8 mouse cellular contexts compared by ENCODE assay signal in genomic region chr7:140953800-140954732, GRCm38 (mm10). TPM values are rescaled to one million over a fixed set of nuclear protein-coding genes. Genes with fewer than 3 reads are reported as not detected.
DNase-seq lines count a peak whose midpoint lies in the region; ATAC-seq and TF ChIP-seq lines count a peak whose summit lies in the region.

No protein-coding gene starts in this region.

- H3K9me3 ChIP-seq in kidney, embryonic 15.5 days (replicated peaks): no peaks in the 10 kb centered on the region
- no peaks in the 10 kb centered on the region for H3K9me3 ChIP-seq in forebrain, embryonic 16.5 days (ENCODE audit: control insufficient read depth, low read length)
- no peaks in the 10 kb centered on the region for H3K9me3 ChIP-seq in liver, embryonic 13.5 days (replicated peaks)

- no peak for DNase-seq in kidney, postnatal 4 days
- no peak for DNase-seq in liver, embryonic 13.5 days
- DNase-seq in layer of hippocampus, postnatal 25 days (ENCODE audit: extremely low spot score in 1 of 2, low spot score in 1 of 2): no peak
- no peak for DNase-seq in retina, embryonic 14.5 days (ENCODE audit: low spot score)
- DNase-seq in Muller cell, postnatal 12 days (ENCODE audit: inconsistent ontology term): no peak

- peak overlapping the region; percentile 88 for H3K4me2 ChIP-seq in kidney, embryonic 15.5 days
- H3K4me2 ChIP-seq in forebrain, embryonic 16.5 days (ENCODE audit: low read length): peak overlapping the region; percentile 50
- peak overlapping the region; percentile 66 for H3K4me2 ChIP-seq in liver, embryonic 13.5 days

- peaks cover 71% of the 10 kb centered on the region for H3K4me1 ChIP-seq in kidney, embryonic 15.5 days
- peaks cover 5% of the 10 kb centered on the region; the same call in 1 of the 2 replicates for H3K4me1 ChIP-seq in forebrain, embryonic 16.5 days (replicated peaks; ENCODE audit: control insufficient read depth, insufficient read depth, low read length)
- H3K4me1 ChIP-seq in liver, embryonic 13.5 days (replicated peaks): peaks cover 57% of the 10 kb centered on the region
- H3K4me1 ChIP-seq in small intestine, adult 2 months (ENCODE audit: control insufficient read depth, insufficient read depth, insufficient read length, low read length): peaks cover 14% of the 10 kb centered on the region

- peak overlapping the region; percentile 59 for H3K4me3 ChIP-seq in kidney, embryonic 15.5 days (replicated peaks)
- H3K4me3 ChIP-seq in forebrain, embryonic 16.5 days (replicated peaks; ENCODE audit: low read length): peak overlapping the region; percentile 36; the same call in 1 of the 2 replicates
- peak overlapping the region; percentile 60 for H3K4me3 ChIP-seq in liver, embryonic 13.5 days (replicated peaks)
- H3K4me3 ChIP-seq in small intestine, adult 2 months (ENCODE audit: low read depth, low read length): peak overlapping the region; percentile 61

- peak overlapping the region; percentile 70 for H3K9ac ChIP-seq in kidney, embryonic 15.5 days
- H3K9ac ChIP-seq in forebrain, embryonic 16.5 days (replicated peaks; ENCODE audit: low read depth, low read length): no peak overlapping the region
- H3K9ac ChIP-seq in liver, embryonic 13.5 days: peak overlapping the region; percentile 46; the same call in 1 of the 2 replicates

- 52% methylated on average over 15 of the region's 15 CpGs for WGBS in kidney, embryonic 15.5 days
- 70% methylated on average over 15 of the region's 15 CpGs for WGBS in forebrain, embryonic 16.5 days
- WGBS in liver, embryonic 13.5 days (ENCODE audit: insufficient replicate concordance): 27% methylated on average over 15 of the region's 15 CpGs
- 12% methylated on average over 15 of the region's 15 CpGs for WGBS in small intestine, adult 2 months

- TF ChIP-seq CTCF in small intestine, adult 2 months (IDR thresholded peaks at IDR 0.05; ENCODE audit: extremely low read depth, insufficient read length, insufficient replicate concordance, low read depth, low read length): no peak

- TF ChIP-seq POLR2A in small intestine, adult 2 months (IDR thresholded peaks at IDR 0.05; ENCODE audit: low read depth, low read length): no peak

- H3K27me3 ChIP-seq in kidney, embryonic 15.5 days: no peaks in the 10 kb centered on the region
- H3K27me3 ChIP-seq in forebrain, embryonic 16.5 days (replicated peaks; ENCODE audit: control insufficient read depth, insufficient read depth, low read length): 0 out of 2 replicates have a peak, but pooled peaks cover 2% of the 10 kb centered on the region
- H3K27me3 ChIP-seq in liver, embryonic 13.5 days: no peaks in the 10 kb centered on the region
- no peaks in the 10 kb centered on the region for H3K27me3 ChIP-seq in small intestine, adult 2 months (ENCODE audit: control insufficient read depth, insufficient read depth, low read length)

- no peak for ATAC-seq in kidney, embryonic 15.5 days (replicated peaks; ENCODE audit: low FRiP score)
- ATAC-seq in forebrain, embryonic 16.5 days: no peak
- ATAC-seq in liver, embryonic 13.5 days (ENCODE audit: low read depth): no peak

- peaks cover 19% of the 10 kb centered on the region for H3K36me3 ChIP-seq in kidney, embryonic 15.5 days
- no peaks in the 10 kb centered on the region for H3K36me3 ChIP-seq in forebrain, embryonic 16.5 days (ENCODE audit: control insufficient read depth, insufficient read depth)
- peaks cover 10% of the 10 kb centered on the region for H3K36me3 ChIP-seq in liver, embryonic 13.5 days
- H3K36me3 ChIP-seq in small intestine, adult 2 months (ENCODE audit: control insufficient read depth, insufficient read depth, low read length): peaks cover 7% of the 10 kb centered on the region; the same call in 1 of the 2 replicates

- H3K27ac ChIP-seq in kidney, embryonic 15.5 days: peak overlapping the region; percentile 25
- H3K27ac ChIP-seq in forebrain, embryonic 16.5 days (ENCODE audit: low read length): no peak overlapping the region
- H3K27ac ChIP-seq in liver, embryonic 13.5 days: peak overlapping the region; percentile 56
- H3K27ac ChIP-seq in small intestine, adult 2 months (ENCODE audit: insufficient read depth, low read depth, low read length): peak overlapping the region; percentile 47

RNA-seq across cellular contexts. Expression of gene Gm45717, which starts 1.7 kb away (rescaled TPM):
- 0.39 TPM in 1 of 2 replicates, not detected in the other for polyA plus RNA-seq in kidney, embryonic 15.5 days (2015; fragmentation: Nextera tagmentation; extraction: Ambion mirVana)
- not detected in 2 replicates for polyA plus RNA-seq in forebrain, embryonic 16.5 days (2015; fragmentation: Nextera tagmentation; extraction: Ambion mirVana)
- not detected in 2 replicates for polyA plus RNA-seq in liver, embryonic 13.5 days (2015; fragmentation: Nextera tagmentation; extraction: Ambion mirVana)
- polyA plus RNA-seq in small intestine, adult 2 months (2012; rRNA removed): 1.1 TPM in 1 of 2 replicates, not detected in the other
- total RNA-seq in layer of hippocampus, postnatal 25 days (2021): not detected

RNA-seq across cellular contexts. Expression of gene Ifitm2, which starts 1.7 kb away (rescaled TPM):
- polyA plus RNA-seq in kidney, embryonic 15.5 days (2015; fragmentation: Nextera tagmentation; extraction: Ambion mirVana): 897 and 954 TPM in 2 replicates
- 126 and 150 TPM in 2 replicates for polyA plus RNA-seq in forebrain, embryonic 16.5 days (2015; fragmentation: Nextera tagmentation; extraction: Ambion mirVana)
- 309 and 331 TPM in 2 replicates for polyA plus RNA-seq in liver, embryonic 13.5 days (2015; fragmentation: Nextera tagmentation; extraction: Ambion mirVana)
- polyA plus RNA-seq in small intestine, adult 2 months (2012; rRNA removed): 263 and 363 TPM in 2 replicates
- total RNA-seq in layer of hippocampus, postnatal 25 days (2021): 10 to 100 TPM in 1 of 2 experiments, 1 to 10 TPM in 1; 9.7 to 13.4 TPM

RNA-seq across cellular contexts. Expression of gene Ifitm5, which starts 4.0 kb away (rescaled TPM):
- 4.3 and 21.7 TPM in 2 replicates for polyA plus RNA-seq in kidney, embryonic 15.5 days (2015; fragmentation: Nextera tagmentation; extraction: Ambion mirVana)
- polyA plus RNA-seq in forebrain, embryonic 16.5 days (2015; fragmentation: Nextera tagmentation; extraction: Ambion mirVana): 0.38 and 2.1 TPM in 2 replicates
- 0.35 and 0.61 TPM in 2 replicates for polyA plus RNA-seq in liver, embryonic 13.5 days (2015; fragmentation: Nextera tagmentation; extraction: Ambion mirVana)
- polyA plus RNA-seq in small intestine, adult 2 months (2012; rRNA removed): 0.56 and 0.87 TPM in 2 replicates
- total RNA-seq in layer of hippocampus, postnatal 25 days (2021): not detected

RNA-seq across cellular contexts. Expression of gene Pgghg, which starts 12.9 kb away (rescaled TPM):
- polyA plus RNA-seq in kidney, embryonic 15.5 days (2015; fragmentation: Nextera tagmentation; extraction: Ambion mirVana): 19.5 and 23.5 TPM in 2 replicates
- 8.9 and 10.1 TPM in 2 replicates for polyA plus RNA-seq in forebrain, embryonic 16.5 days (2015; fragmentation: Nextera tagmentation; extraction: Ambion mirVana)
- polyA plus RNA-seq in liver, embryonic 13.5 days (2015; fragmentation: Nextera tagmentation; extraction: Ambion mirVana): 5.0 and 5.9 TPM in 2 replicates
- polyA plus RNA-seq in small intestine, adult 2 months (2012; rRNA removed): 10.8 and 15.1 TPM in 2 replicates
- 1 to 10 TPM; 4.0 to 7.1 TPM for total RNA-seq in layer of hippocampus, postnatal 25 days (2021)

RNA-seq across cellular contexts. Expression of gene Ifitm1, which starts 13.0 kb away (rescaled TPM):
- 55.2 and 59.7 TPM in 2 replicates for polyA plus RNA-seq in kidney, embryonic 15.5 days (2015; fragmentation: Nextera tagmentation; extraction: Ambion mirVana)
- 9.0 and 11.2 TPM in 2 replicates for polyA plus RNA-seq in forebrain, embryonic 16.5 days (2015; fragmentation: Nextera tagmentation; extraction: Ambion mirVana)
- polyA plus RNA-seq in liver, embryonic 13.5 days (2015; fragmentation: Nextera tagmentation; extraction: Ambion mirVana): 22.3 and 24.0 TPM in 2 replicates
- 107 and 120 TPM in 2 replicates for polyA plus RNA-seq in small intestine, adult 2 months (2012; rRNA removed)
- 1 to 10 TPM; 1.3 to 1.5 TPM for total RNA-seq in layer of hippocampus, postnatal 25 days (2021)
